Mouse (Mus musculus): Measurements from ENCODE around the gene C1qa.

C1qa gene

GRCm38 (mm10) chr4:136898637-136899036 is at the start of gene C1qa:
Gene C1qa (minus strand): TSS chr4:136898803.
- TF ChIP-seq GATA4 (IDR thresholded peaks at IDR 0.05; ENCODE audit: insufficient replicate concordance, low read length), result no peak

GRCm38 (mm10) chr4:136945397-136945796 is 46.8 kb upstream of the C1qa start:
- no peak for TF ChIP-seq GATA4 (IDR thresholded peaks at IDR 0.05; ENCODE audit: insufficient replicate concordance, low read length)

GRCm38 (mm10) chr4:136944558-136945350 is 46.2 kb upstream of the C1qa start:
- no peak for TF ChIP-seq GATA4 (IDR thresholded peaks at IDR 0.05; ENCODE audit: insufficient replicate concordance, low read length)

- TF ChIP-seq GATA4 (IDR thresholded peaks at IDR 0.05; ENCODE audit: insufficient replicate concordance, low read length), result no peak
Observed at GRCm38 (mm10) chr4:136943175-136943574, 44.6 kb upstream of the C1qa start.

GRCm38 (mm10) chr4:136942761-136943160 is 44.2 kb upstream of the C1qa start:
- no peak for TF ChIP-seq GATA4 (IDR thresholded peaks at IDR 0.05; ENCODE audit: insufficient replicate concordance, low read length)

- no peak for TF ChIP-seq GATA4 (IDR thresholded peaks at IDR 0.05; ENCODE audit: insufficient replicate concordance, low read length)
Observed at GRCm38 (mm10) chr4:136937935-136938334, 39.3 kb upstream of the C1qa start.

GRCm38 (mm10) chr4:136937344-136937743 is 38.7 kb upstream of the C1qa start:
- TF ChIP-seq GATA4 (IDR thresholded peaks at IDR 0.05; ENCODE audit: insufficient replicate concordance, low read length), result no peak

- no peak for TF ChIP-seq GATA4 (IDR thresholded peaks at IDR 0.05; ENCODE audit: insufficient replicate concordance, low read length)
Observed at GRCm38 (mm10) chr4:136934746-136935613, 36.4 kb upstream of the C1qa start.

- no peak for TF ChIP-seq GATA4 (IDR thresholded peaks at IDR 0.05; ENCODE audit: insufficient replicate concordance, low read length)
Observed at GRCm38 (mm10) chr4:136930474-136930873, 31.9 kb upstream of the C1qa start.

- TF ChIP-seq GATA4 (IDR thresholded peaks at IDR 0.05; ENCODE audit: insufficient replicate concordance, low read length), result no peak
Observed at GRCm38 (mm10) chr4:136928928-136929327, 30.3 kb upstream of the C1qa start.

- TF ChIP-seq GATA4 (IDR thresholded peaks at IDR 0.05; ENCODE audit: insufficient replicate concordance, low read length), result no peak
Observed at GRCm38 (mm10) chr4:136925804-136926203, 27.2 kb upstream of the C1qa start.

- no peak for TF ChIP-seq GATA4 (IDR thresholded peaks at IDR 0.05; ENCODE audit: insufficient replicate concordance, low read length)
Observed at GRCm38 (mm10) chr4:136924529-136924928, 25.9 kb upstream of the C1qa start.

- TF ChIP-seq GATA4 (IDR thresholded peaks at IDR 0.05; ENCODE audit: insufficient replicate concordance, low read length), result no peak
Observed at GRCm38 (mm10) chr4:136919526-136919925, 20.9 kb upstream of the C1qa start.

GRCm38 (mm10) chr4:136918834-136919233 is 20.2 kb upstream of the C1qa start:
- no peak for TF ChIP-seq GATA4 (IDR thresholded peaks at IDR 0.05; ENCODE audit: insufficient replicate concordance, low read length)

GRCm38 (mm10) chr4:136917165-136917524 is 18.5 kb upstream of the C1qa start:
- no peak for TF ChIP-seq GATA4 (IDR thresholded peaks at IDR 0.05; ENCODE audit: insufficient replicate concordance, low read length)
